Mouse (Mus musculus): Measurements from ENCODE around the gene Bcl9l. TPM values are rescaled to one million over a fixed set of nuclear protein-coding genes. Genes with fewer than 3 reads are reported as not detected.

Gene Bcl9l
- total RNA-seq, 2 experiments from 2014 or later = 56.8 to 64.0 TPM

DNA sequence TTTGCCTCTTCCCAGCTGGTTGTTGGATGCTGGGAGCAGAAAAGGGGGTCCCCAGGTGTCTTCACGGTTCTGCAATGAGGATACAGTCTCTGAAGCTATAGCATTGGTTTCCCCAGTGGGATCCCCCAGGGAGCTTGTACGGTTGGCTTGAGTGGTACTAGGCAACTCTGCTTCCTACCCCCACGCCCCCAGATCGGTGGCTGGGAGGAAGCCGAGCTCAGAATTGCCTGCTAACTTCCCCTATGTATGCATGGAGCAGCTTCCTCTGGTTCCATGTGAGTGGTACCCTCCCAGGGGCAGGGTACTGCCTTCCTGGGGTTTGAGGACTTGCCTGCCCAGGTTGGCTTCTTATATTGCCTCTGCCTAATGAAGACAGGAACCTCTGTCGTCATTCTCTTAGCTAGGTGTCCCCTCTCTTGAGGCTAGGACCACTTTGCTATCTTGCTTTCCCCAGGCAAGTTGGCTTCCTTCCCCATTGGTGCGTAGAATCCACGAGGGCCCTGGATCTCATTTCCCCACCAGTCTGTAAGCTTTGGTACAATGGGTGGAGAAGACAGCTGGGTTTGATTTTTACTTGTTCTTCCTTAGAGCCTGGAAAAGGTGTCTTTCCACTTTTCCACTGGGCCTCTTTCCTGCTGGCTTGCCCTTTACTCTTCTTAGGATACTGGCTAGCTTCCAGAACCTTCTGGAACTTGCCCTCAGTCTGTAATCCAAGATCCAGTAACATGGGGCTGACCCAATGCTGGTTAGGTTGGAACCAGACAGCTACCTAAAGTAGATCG, 29.5 kb downstream of the Bcl9l start:
- DNase-seq = peak; percentile 25

DNA sequence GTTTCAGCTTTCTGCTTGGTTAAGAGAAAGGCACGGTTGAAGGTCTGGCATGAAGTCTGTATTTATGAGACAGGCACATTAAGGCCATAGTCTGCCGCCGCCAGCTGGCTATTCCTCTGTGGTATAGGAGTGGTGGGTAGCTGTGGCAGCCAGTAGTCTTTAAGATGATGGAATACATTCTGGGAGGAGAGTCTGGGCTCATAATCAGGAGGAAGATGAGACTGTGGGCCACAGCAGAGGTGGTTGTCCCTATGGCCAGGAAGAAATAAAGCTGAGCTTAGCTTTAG, 30.0 kb downstream of the Bcl9l start:
- no peak for DNase-seq

DNA sequence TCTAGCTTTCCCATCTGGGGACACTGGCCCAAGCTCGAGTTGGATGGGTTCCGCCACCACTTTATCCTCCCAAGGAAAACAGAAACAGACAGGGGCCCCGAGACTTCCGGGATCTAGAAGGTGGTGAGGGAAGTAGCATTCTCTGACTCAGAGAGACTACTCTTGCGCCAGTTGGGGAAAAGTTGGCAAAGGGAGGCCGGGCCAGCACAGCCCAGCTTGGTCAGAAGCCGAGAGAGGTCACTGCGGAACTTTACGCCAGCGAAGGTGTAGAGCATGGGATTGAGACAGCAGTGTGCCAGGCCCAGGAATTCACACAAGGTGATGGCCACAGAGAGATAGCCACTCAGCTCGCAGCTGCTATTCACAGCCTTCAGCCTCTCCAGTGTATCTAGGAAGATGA, 30.5 kb downstream of the Bcl9l start:
- DNase-seq = no peak

DNA sequence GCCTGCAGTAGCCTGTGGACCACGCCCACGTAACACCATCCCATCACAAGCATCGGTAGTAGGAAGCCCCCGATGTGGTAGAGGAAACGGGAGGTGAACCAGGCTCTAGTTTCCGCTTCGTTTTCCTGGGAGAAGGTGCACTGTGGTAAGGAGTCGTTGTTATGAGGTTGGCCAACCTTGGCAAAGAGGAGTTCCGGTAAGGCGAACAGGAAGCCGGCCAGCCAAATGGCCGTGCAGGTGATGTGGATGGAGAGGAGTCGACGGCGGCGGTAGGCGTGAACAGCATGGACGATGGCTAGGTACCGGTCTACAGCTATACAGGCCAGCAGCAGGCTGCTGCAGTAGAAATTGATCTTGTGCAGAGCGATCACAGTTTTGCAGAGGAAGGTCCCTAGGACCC, 31.0 kb downstream of the Bcl9l start:
- DNase-seq = no peak

DNA sequence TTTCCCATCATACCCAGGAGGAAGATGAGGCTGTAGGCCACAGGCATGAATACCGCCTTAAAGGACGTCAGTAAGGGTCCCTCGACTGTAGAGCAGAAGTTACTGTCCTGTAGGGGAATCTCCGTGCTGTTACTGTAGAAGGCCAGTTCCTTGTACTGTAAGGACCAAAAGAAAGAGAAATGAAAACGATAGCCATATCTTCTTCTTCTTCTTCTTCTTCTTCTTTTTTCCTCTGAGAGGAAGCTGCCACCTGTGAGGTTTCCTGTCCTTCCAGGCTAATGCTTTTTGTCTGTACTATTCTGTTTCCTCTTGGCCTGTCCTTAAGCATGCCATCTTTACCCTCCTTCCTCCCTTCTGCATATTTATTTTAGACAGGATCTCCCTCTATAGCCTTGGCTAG, 31.5 kb downstream of the Bcl9l start:
- DNase-seq = no peak

DNA sequence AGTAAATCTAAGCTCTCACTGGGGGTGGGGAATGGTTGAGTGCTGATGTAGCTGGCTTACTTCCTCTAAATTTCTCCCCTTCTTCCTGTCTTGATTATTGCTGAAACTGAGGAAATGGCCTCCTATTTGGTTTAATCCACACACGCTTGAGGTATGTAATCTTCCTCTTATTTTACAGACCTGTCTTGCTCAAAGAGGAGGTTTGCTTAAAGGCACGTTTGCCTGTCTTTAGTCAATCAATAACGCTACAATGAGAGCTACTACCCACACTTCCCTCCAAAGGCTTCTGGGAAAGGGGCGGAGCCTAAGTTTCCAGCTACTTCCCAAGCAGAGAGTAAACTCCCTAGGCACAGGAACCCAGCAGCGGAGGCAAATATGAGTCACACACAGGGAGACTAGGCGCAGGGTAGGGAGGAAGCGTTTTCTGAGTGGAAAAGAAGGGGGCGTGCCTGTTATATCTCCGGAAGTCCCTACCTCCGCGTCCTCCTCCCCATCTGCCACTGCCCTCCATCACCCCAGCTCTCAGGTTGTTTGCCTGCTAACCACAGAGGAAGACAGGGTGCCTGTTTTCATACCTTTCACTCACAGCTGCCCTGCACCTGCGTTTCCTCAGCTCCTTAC, 32.6 kb downstream of the Bcl9l start:
- peak; percentile 60 for DNase-seq

DNA sequence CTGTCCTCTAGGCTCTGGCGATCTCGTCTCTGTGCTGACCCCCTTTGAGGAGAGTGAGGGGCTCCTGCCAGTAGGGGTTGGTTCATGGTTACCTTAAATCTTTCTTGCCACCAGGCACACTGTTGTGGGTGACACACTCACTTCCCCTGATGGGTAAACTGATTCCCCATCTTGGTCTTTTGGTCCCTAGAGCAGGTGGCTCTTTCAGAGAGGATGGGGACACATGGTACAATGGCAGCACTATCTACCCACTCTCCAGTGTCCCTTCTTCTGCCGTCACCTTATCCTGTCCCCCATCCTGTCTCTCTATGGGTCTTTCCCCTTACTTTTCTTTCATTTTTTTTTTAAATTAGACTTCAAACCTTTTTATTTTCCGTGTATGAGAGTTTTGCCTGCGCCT, 33.3 kb downstream of the Bcl9l start:
- DNase-seq = no peak

DNA sequence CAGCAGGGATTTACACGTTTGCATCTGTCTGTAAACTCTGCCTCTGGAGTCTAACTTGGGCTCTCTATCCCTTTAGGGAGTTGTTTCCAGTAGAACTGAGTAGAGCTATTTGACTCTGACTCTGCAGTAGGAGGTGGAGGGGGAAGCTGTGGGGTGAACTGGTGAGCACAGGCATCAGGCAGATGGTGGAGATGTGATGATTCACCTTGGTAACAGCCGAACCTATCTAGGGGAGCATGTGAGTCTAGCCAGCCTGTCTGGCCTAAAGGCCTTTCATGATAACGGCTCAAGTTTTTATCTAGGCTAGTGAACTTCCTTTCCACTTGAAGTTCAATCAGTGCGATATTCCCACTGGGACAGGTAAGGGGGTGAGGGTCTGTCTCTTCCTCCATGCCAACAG, 34.7 kb downstream of the Bcl9l start:
- no peak for DNase-seq

DNA sequence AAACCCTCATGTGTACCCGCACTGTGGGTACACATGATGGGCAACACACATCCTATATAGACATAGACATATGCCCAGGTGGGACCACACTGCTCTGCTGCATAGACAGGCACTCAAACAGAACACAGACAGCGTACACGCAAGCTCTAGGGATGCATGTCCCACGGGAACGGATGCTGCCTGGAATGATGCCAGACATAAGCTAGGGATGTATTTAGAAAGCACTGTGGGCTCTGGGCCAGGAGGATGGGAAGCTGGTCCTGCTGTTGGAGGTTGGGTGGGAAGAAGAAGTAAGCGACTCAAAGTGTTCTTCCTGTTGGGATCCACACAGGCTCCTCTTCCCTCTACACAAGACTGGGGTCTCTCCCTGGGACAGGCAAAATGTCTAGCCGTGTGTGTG, 35.4 kb downstream of the Bcl9l start:
- DNase-seq = peak; percentile 57

DNA sequence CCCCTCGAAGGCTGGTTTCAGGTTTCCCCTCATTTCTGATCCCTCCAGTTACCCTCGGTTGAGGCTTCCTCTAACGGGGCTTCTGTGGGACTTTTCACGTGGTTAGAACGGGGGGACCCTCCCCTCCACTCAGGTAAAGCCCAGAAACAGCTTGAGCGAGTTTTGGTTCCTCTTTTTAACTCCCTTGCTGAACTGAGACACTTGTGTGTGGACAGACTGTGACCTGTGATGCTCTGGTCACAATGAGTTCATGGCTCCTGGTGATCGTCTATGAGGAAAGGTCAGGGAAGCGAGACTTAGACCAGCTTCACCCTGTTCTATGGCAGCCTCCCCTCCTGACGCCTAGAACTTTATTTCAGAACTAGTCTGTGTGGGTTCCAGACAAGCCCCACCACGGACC, 39.3 kb downstream of the Bcl9l start:
- no peak for DNase-seq

DNA sequence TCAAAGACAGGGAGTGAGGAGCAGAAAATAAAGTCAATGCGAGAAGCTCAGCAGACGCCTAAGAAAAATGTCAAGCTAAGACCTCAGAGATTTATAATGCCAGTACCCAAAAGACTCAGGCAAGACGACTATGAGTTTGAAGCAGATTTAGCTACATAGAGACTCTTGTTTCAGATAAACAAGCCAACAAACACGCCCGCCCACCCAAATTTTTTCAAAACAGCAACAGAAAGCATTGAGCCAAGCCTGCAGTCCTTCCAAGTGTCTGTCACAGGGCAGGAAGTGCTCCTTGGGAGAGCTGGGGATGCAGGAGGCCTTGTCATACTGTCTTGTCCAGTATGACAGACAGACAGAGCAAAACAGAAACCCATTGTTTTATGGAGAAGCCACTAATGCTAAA, 41.1 kb downstream of the Bcl9l start:
- no peak for DNase-seq

DNA sequence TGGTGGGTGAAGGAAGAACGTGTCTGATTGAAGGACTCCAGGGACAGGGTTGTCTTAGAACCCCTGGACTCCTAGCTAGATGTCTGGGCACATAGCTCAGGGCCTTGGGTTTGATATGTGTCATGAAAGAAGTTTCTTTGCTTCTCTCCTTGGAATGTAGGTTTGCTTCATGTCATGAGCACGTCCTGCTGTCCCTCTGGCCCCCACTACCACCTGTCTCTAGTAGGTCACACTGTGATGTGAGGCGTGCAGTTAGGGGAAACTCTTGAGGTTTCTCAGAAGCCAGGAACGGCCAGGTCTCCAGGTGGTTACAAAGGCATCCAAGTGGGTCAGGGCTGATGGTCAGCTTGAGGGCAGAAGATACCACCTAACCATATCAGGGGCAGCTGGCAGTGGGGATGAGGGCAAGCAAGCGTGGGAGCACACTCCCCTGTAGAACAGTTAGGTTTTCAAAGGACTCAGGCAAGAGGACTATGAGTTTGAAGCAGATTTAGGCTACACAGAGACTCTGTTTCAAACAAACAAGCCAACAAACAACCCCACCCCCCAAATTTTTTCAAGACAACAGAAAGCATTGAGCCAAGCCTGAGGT, 41.7 kb downstream of the Bcl9l start:
- DNase-seq = no peak

DNA sequence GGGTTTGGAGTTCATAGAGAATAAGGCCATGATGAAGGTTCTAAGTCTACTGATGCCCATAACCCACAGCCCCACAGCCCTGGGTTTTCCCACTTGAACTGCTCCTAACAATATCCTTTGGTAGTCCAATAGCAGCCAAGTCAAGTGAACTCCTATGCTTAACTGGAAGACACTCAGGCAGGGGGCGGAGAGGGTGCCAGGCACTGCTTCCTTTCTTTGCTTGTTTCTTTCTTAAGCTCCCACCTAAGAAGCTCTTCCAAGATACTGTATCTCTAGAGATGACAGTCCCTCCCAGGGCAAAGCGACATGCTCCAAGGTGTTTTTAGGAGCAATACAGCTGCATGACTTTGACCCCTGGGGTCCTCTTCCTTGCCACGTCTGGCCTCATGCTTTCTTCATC, 42.4 kb downstream of the Bcl9l start:
- DNase-seq = no peak

DNA sequence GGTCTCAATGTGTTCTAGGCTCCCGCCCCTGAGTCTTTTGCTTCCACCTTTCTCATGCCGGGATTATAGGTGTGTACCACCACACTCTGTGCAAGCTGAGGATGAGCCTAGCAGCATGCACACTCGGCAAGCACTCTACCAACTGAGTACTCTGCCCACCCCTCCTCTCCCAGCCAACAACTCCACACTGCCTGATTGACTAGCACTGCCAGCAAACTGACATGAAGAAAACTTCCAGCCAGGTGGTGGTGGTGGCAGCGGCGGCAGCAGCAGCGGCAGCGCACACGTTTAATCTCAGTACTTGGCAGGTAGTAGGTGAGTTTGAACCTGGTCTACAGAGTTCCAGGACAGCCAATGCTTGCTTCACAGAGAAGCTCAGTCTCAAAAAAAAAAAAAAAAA, 43.0 kb downstream of the Bcl9l start:
- DNase-seq = no peak

DNA sequence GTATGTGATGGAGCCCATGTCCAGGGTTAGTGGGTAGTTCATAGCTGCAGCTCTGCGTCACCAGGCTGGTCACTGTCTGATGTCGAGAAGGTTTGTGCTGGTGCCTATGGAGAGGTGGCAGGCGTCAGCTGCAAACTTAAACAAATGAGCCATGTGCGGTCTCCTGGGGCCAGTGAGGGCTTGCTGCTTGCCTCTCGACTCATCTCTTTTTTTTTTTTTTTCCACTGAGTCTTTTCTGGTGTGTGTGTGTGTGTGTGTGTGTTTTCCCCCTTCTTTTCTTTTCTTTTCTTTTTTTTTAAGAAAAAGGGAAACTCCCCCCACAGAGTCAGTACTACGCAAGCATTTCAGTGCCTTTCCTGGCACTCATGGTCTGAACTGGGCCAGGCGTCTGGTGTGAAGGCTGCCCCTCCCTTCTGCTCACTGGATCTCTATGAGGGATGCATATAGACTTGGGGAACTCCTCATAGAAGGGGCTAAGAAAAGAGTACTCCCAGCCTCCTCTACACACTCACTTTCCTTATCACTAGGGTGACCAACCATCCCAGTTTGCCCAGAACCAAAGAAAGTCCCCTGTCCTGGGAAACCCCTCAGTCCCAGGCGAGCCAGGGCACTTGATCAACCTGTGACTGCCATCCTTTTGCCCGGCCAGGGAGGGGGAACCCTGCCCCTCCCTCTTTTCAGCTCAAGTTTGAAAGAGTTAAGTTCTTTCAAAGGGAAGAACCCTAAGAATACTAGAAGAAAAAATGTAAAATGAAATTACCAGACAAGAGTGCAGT, 43.9 kb downstream of the Bcl9l start:
- DNase-seq = no peak

DNA sequence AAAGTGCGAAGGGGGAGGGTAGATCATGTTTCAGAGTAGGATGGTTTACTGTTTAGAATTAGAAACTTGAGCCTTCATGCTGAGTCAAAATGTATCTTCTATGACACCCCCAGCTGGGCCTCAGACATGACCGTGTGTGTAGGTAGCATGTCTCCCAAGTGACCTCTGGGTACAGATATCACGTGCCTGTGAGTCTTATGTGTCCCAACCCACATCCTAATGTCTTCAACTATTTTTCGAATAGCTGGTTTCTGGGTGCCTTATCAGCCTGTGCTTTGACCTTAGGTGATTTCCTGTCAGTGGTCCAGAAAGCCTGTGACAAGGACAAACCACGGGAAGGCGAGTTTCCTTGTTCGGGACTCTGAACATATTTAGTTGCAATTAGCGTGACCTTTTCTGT, 45.7 kb downstream of the Bcl9l start:
- DNase-seq = no peak

DNA sequence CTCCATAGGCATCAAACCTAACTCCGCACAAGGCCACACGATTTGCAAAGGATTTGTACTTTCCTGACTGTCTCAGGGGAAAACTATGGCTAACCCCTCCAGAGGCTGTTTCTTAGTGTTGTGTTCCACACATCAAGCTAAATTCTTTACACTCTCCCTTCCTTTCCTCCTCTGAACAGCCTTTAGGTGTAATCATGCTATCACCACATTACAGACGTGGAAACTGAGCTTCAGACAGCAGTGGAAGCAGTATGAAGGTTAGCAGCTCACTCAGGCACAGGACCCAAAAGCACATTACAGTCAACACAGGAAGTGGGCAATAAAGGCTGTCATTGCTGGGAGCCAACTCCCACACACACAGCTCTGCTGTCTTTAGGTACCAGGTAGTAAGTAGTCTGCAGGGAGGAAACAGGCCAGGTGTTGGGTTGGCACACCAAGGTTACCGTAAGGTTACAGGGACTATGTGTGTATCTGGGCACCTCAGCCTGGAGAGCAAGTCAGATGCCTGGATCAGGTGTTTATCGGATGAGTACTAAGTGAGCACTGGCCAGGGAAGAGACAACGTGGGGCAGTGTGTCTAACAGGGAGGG, 50.5 kb downstream of the Bcl9l start:
- no peak for DNase-seq

DNA sequence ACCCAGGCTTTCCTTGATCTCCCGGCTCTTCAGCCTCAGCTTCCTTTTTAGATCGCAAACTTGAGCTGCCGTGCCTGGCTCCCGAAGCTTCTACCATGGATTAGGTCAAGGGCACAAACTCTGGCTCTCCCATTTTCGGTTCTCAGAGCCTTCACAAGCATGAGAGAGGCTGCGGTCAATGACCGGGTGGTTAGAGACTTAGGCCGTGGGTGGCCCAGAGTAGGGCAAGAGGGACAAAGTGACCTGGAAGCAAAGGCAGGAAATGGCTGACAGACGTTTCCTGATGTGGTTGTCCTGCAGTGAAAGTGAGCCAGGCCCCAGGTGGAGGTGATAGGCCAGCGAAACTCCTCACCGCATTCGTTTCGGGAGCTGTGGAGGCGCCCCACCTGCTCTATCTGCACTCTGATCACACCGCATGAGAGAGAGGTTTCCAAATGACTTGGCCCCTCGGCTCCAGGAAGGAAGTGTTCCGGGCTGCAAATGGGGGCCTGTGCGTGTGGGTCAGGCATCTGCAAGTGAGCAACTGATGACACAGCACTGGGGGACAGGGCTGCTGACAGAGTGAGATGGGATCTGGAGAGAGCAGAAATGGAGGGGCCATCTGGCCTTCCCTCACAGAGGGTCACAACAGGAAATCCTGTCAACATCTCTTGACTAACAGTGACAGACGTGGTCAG, 55.1 kb downstream of the Bcl9l start:
- no peak for DNase-seq

DNA sequence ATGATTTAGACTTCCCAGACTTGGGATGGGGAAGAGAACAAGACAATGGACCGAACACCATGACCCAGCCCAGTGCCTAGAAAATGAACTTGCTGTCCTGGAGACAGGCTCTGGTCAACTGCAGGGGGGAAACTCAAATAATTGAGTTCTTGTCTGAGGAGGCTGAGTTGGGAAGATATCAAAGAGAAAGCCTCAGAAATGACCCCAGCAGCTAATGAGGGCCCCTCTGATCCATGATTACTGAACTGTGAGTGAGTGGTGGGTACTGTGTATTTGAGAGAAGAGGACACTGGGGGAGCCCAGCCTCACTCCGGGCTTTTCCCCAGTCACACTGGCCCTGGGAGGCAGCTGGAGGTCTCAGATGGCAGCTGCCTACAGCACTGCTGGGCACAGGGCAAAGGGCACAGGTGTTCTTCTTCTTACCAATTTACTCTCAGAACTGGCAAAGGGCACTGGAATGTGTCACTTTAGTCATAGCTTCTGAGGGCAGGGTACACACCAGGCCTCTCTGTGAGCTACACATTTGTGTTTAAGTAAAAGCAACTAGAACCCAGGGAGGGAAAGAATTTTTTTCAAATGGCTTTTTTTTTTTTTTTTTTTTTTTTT, 57.3 kb downstream of the Bcl9l start:
- DNase-seq = no peak

DNA sequence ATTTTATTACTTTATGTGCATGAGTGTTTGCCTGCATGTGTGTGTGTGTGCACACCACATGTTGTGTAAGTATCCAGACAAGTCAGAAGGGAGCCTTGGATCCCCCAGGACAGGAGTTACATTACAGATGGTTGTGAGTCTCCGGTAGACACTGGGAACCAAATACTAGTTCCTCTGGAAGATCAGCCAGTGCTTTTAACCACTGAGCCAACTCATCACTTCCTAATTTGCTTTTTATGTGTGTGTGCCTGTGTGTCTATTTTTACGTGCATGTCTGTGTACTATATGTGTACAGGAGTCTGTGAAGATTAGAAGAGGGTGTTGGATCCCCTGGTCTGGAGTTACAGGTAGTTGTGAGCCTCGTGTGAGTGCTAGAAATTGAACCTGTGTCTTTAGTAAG, 58.1 kb downstream of the Bcl9l start:
- DNase-seq = no peak

DNA sequence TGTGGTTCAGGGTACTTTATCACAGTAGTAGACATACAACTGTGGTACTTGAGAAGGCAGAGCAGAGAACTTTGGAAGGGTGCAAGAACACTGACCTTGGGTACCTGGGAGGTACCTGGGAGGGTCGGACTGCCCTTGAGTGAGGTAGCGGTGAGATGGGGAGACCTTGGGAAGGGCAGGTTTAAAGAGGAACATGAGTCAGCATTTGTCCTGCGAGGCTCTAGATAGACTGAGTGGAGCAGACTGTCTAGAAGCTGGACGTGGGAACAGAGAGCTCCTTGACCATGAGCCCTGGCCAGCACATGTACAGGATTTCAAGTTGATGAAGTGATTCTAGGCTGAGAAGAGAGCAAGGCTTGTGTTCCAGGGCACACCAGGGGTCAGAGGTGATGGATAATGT, 59.7 kb downstream of the Bcl9l start:
- DNase-seq = no peak

DNA sequence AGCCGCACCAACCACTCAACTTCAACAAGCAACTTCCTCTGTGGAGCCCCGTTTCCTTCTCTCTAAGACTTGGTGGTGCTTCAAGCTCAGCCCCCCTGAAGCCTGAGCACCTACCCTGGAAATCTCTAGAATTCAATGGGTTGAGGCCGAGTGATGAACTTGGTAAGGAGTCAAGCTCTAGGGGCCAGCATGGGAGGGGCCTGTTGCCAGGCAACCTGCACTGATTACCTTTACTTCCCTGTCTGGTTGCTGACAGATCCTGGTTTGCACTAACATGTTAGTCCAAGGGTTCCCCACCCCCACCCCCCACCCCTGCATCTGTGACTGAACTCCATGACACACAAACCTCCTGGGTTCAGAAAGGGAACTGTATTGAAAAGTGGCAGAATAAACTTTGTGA, 62.4 kb downstream of the Bcl9l start:
- DNase-seq = no peak

All from heart, postnatal 4 days (tissue).